ENCODE assay signal across 18 mouse cellular contexts in genomic region chr2:102711511-102711910, GRCm38 (mm10). TPM values are rescaled to one million over a fixed set of nuclear protein-coding genes. Genes with fewer than 3 reads are reported as not detected.
"Had no signal": no experiment of that assay in that cellular context is flagged by ENCODE, and none has a peak within 500 bp of the region (broad histone marks: within the 10 kb centered on the region; RNA-seq: fewer than 3 reads in every experiment).

No protein-coding gene starts in this region.

- H3K4me3 ChIP-seq: midbrain, embryonic 10.5 days; midbrain, embryonic 12.5 days; myocyte; neural tube, embryonic 13.5 days; neural tube, embryonic 15.5 days had no signal

- H3K27ac ChIP-seq: liver, embryonic 14.5 days; midbrain, embryonic 10.5 days; midbrain, embryonic 12.5 days; neural tube, embryonic 13.5 days; neural tube, embryonic 15.5 days had no signal

- ATAC-seq: midbrain, embryonic 16.5 days had no signal

- DNase-seq: midbrain, embryonic 14.5 days; retina, postnatal 1 day; right cerebral cortex, adult 18-20 months; right cerebral cortex, postnatal 25 days; right cerebral cortex, postnatal 4 days; spleen, adult 18-20 months; thymus, adult 2 months; thymus, postnatal 25 days; thymus, postnatal 4 days had no signal

- H3K4me1 ChIP-seq: midbrain, embryonic 10.5 days; midbrain, embryonic 12.5 days; neural tube, embryonic 13.5 days; neural tube, embryonic 15.5 days had no signal

- H3K27me3 ChIP-seq: midbrain, embryonic 12.5 days; neural tube, embryonic 13.5 days; neural tube, embryonic 15.5 days had no signal

- H3K36me3 ChIP-seq: midbrain, embryonic 10.5 days; midbrain, embryonic 12.5 days; neural tube, embryonic 13.5 days; neural tube, embryonic 15.5 days had no signal

- H3K9ac ChIP-seq: liver, embryonic 14.5 days; lung, embryonic 14.5 days; midbrain, embryonic 12.5 days; neural tube, embryonic 13.5 days; neural tube, embryonic 15.5 days had no signal

- H3K9me3 ChIP-seq: midbrain, embryonic 10.5 days; midbrain, embryonic 12.5 days; neural tube, embryonic 13.5 days; neural tube, embryonic 15.5 days had no signal

- H3K4me2 ChIP-seq: lung, embryonic 14.5 days; midbrain, embryonic 12.5 days; neural tube, embryonic 13.5 days; neural tube, embryonic 15.5 days had no signal

RNA-seq across cellular contexts. Expression of gene Slc1a2, which starts 53.1 kb away (rescaled TPM):
- total RNA-seq: megakaryocyte-erythroid progenitor cell, adult 5-6 weeks had no signal
